Mouse (Mus musculus) testis, adult 2 months (tissue): Measurements from ENCODE around the gene Gm21119.
"Not testable (repeated sequence)": the region's sequence is repeated elsewhere in the genome, so short reads cannot be mapped to it uniquely, and the experiment has no call there.

Experiments used
- CTCF ChIP-seq: fragments of 200-500 bp; IDR thresholded peaks from 2 replicates; pipeline ENCODE4 v1.5.1; 2012; ENCODE audit warnings: low read depth, mild to moderate bottlenecking, inconsistent platforms, low read length, moderate library complexity; ENCODE audit not compliant: control insufficient read depth, insufficient read depth, insufficient replicate concordance
- POLR2A ChIP-seq: fragments of 200-500 bp; IDR thresholded peaks from 2 replicates; pipeline ENCODE4 v1.6.1; 2012; ENCODE audit warnings: low read depth, mild to moderate bottlenecking, inconsistent platforms, low read length, moderate library complexity; ENCODE audit not compliant: control insufficient read depth

GRCm38 (mm10) chr8:20598300-20599170 lies 16.2 kb upstream of the Gm21119 start:
- TF ChIP-seq CTCF, POLR2A: not testable (repeated sequence)
